Mouse (Mus musculus) left cerebral cortex, postnatal 14 days (tissue): Measurements from ENCODE around the gene Cd72. TPM values are rescaled to one million over a fixed set of nuclear protein-coding genes. Genes with fewer than 3 reads are reported as not detected.
A peak's percentile ranks its signal among the peaks of the same experiment; 100 is the strongest.

Experiments used
- DNase-seq, 2 experiments: peaks; one replicate each; pipeline ENCODE4 v3.0.0; 2021 to 2022; ENCODE audit warnings: low spot score in 2 of 2, mixed read lengths in 1 of 2
- intact Hi-C: fragments of 180-260 bp; cut with DNase I; formaldehyde crosslinking; loops from one replicate; pipeline ENCODE4 v1.15.1; 2025
- total RNA-seq, 2 experiments: library from RNA; stranded (reverse); gene quantifications; 2 replicates each; pipeline ENCODE4 v1.2.3; 2021

The Cd72 gene
- total RNA-seq, 2 experiments from 2014 or later = 0.36 TPM; not detected in 1

DNA sequence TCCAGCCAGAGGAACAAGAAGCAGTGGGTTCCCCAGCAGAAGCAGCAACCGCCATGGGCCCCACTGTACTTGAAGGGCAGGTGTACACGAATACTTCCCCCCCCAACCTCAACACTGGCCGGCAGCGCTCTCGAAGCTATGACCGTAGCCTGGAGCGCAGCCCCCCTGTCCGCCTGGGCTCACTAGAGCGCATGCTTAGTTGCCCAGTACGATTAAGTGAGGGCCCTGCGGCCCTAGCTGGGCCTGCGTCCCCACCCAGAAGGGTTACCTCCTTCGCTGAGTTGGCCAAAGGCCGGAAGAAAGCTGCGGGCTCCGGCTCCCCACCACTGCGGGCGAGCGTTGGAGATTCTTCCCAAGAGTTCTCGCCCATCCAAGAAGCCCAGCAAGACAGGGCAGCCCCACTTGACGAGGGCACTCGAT, 38.3 kb downstream of the Cd72 start:
- intact Hi-C loops = no loop called here
- DNase-seq = no peak

DNA sequence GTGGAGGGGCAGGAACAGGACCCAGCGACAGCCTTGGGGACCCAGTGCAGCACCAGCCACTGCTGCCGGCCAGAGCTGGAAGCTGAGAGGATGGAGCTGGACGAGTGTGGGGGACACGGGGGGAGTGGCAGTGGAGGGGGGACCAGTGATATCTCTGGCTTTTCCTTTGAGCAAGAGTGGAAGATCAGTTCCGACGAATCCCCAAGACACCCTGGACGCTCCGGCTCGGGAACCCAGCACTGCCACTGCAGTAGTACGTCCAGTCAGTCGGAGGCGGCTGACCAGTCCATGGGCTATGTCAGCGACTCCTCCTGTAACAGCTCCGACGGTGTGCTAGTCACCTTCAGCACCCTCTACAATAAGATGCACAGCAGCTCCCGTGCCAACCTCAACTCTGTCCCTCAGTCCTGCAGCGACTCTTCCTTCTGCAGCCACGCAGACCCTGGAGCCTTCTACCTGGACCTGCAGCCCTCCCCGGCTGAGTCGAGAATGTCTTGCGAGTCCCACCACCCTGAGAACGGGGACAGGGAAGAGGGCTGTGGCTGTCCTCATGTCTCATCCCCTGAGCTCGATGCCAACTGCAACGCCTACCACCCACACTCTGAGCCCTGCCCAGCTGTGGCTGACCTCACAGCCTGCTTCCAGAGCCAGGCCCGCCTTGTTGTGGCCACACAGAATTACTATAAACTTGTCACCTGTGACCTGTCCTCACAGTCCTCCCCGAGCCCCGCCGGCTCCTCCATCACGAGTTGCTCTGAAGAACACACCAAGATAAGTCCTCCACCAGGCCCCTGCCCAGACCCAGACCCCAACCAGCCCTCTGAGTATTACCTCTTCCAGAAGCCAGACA, 39.0 kb downstream of the Cd72 start:
- no peak for DNase-seq
- intact Hi-C loops = no loop called here

DNA sequence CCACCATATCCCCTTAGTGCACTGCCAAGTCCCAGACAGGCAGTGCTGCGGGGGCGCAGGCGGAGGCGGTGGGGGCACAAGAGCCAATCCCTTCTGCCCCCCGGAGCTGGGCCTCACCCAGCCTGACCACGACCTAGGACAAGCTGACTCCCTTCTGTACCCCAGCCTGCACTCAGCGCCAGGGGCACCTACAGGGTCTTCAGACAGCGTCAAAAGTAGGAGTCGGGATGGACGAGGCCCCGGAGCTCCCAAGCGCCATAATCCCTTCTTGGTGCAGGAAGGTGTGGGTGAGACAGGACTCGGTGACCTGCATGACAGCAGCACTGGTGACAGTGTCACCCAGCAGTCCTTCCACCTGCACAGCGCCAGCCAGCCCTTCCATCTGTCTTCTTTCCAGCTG, 39.7 kb downstream of the Cd72 start:
- intact Hi-C loops = no loop called here

DNA sequence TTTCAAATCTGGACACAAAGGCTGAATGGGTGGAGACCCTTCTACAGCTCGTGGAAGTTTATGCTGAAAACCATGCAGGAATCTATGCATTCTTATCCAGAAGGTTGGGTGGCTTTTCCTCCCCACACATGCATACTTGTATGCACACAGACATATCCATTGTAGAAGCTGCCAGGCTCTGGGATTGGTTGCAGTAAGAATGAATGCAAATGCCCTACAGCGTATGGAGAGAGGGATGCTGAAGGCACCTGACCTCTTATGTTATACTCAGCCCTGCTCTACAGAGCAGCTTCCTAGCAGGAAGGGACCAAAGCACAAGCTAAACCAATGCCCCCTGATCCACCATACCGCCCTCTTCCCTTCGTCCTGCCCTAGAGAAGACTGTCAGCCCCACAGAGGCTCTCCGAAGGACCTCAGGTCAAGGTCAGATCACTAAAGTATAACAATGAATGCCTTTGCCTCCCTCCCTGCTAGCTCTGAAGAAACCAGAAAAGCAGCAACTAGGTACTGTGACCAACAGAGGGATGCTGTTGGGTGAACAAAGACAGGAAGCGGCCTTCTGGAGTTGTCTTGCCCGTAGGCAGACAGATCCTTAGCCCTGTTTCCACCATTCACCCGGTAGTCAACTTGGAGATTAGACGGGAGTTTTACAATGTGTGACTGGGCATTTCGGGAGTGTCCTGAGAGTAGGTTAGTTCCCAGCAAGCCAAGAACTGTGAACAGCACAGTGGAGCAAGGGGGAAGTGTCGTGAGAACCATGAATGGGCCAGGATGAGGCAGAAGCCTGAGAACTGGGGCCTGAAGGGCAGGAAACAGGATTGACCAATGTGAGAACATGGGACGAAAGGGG, 47.1 kb downstream of the Cd72 start:
- peak in 1 of 2 experiments; percentile 43 for DNase-seq
- intact Hi-C loops = no loop called here

More for the DNA sequence above, 39.7 kb downstream of the Cd72 start:
- no peak for DNase-seq

DNA sequence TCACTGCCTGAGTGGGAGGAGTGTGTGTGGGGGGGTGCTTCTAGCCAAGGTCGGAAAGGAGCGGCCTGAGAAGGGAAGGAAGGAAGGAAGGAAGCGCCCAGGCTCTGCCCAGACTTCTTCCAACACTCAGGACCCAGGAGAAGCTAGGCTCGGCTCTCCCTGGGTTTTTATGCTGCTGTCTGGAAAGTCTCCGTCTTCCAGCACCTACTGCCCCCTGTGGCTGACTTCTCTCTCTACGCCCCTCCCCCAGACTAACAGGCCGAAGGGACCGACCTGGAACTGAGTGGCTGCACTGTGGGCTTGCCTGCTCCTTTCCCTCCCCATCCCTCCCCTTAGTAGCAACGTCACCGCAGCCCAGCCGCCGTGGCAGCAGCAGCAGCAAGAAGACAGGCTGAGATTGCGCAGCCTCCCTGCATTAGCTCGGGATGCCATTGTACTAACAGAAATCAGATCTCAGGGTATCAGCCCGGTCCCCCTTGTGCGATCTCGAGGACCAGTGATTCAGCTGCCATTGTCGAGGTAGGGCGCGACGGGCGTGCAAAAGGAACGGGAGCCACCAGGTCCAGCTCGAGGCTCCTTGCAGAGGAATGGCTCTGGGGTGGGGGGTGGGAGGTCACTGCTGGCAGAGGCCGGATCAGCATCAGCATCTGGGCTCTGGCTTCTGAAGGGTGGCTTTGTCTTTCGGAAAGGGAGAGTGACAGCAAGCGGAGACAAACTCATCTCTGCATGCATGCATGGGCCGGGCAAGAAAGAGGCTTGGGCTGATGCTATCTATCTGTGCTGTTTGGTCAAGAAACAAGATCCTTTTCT, 48.1 kb downstream of the Cd72 start:
- peak; percentile 77 to 81 for DNase-seq
- intact Hi-C loops = no loop called here

DNA sequence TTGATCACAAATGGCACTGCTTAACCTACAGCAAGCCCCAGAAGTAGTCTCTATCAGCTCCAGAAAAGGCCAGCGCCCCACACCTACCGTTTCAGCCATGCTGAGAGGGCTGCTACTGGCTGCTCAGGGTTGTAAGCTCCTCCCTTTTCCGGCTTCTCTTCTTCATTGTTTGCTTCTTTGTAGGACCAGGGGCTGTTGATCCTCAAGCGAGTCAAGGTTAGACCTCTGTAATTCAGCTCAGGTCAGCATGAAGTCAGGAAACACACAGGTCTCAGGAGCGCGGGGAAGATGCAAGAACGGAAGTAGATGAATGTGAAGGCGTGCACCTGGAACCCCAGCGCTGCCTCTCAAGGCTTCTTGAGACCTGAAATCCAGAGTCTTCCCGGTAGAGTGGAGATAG, 49.7 kb downstream of the Cd72 start:
- DNase-seq = no peak
- intact Hi-C loops = no loop called here

DNA sequence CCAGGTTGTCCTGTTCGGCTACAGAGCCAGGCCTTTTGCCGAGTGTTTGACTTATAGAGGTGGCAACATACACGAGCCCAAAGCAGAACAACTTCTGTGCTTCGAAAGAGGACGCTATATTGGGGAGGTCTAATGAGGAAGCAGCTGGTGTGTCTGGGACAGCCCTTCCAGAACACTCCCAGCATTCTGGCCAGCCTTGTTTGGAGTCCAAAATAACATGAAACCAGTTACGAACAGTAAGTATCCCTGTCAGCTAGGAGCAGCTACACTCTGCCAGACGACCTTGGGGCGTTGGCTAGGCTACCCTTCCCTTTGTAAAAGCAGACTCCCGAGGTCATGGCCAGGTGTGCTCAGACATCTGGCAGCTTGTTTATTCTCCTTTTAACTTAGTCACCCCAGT, 52.2 kb downstream of the Cd72 start:
- intact Hi-C loops = no loop called here
- no peak for DNase-seq

DNA sequence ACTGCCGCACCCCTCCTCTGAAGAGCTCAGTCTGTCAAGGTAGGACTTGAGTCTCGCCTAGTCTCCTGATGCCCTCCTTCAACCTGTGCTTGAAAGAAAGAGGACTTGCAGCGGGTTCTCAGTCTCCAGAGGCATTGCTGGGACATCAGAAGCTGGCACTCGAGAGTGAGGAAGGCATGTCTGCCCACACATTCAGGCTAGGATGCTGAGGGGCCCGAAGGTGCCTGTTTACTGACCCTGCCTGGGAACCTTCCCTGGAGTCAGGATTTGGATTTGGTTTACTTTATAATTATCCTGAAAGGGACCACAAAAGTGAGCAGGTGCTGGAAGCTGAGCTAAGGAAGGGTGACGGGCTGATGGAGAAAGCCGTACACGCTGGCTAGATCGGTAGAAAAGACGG, 52.9 kb downstream of the Cd72 start:
- no peak for DNase-seq

DNA sequence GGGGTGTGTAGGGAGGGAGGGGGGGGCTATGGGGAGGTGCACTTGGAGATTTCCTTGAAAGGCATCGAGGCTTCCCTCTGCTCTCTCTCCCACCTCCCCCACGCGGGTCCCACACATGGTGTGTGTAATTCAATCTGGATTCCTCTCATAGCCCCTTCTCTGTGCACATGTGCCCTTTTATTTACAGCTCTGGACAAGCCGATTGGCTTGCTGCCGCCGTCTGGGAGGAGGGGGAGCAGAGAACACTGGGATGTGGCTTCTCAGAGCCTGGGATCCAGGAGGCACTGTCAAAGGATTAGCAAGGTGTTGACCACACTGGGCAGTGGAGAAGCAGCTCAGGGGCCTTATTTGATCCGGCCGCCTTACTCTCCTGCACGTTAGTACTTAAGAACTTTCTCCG, 53.5 kb downstream of the Cd72 start:
- no peak for DNase-seq
- intact Hi-C loops = no loop called here

More for the DNA sequence above, 52.9 kb downstream of the Cd72 start:
- intact Hi-C loops = no loop called here

DNA sequence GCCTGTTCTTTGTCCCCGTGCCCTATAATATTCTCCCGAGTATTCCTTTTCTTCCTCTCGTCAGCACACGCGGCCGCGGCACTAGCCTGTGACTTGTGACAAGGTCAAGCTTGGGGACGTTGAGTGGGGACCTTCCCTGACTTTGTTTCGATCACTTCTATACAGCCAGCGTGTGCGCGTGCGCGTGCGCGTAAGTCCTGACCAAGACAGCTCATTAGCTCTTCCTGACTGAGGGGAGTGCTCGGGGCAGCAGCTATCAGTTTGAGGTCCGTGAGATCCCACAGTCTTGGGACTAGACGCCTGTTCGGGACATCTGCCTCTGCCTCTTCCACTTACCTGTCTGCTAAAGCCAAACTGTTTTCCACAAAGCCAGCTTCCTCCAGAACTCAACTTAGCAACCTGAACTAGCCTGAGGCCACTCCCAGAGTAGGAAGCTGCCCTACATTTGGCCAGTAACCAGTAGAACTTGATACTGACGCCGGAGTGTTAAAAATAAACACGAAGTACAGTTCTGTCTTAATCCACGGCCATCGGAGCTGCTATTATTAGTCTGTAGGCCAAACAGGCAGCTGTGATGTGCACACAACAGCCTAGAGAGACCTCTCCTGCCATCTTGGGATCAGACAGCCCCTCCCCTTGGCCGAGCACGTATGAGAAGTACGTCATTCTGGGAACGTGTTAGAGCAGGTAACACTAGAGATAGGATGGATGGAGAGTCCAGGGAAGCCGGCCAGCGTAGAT, 54.9 kb downstream of the Cd72 start:
- no peak for DNase-seq
- intact Hi-C loops = no loop called here

DNA sequence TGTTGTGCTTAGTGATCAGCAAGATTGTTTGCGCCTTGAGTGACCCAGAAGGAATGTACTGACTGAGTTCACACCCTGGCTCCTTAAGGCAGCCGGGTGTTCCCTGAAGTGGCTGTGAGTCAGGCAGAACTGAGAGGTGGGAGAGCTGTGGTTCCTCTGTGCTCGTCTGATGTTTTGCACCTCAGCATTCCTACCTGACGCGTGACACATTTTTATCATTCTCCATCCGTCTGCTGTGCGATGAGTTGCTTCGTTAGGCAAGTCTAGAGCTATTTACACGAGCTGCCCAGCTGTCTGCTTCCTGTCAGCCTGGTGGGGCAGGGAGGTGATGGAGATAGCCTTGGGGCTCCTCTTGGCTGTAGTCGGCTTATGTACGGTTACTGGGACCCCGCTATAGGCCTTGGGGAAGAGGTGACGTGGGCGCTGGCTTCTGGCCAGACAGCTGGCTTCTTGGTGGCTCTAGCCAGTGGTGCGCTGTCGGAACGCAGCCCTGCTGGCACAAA, 55.5 kb downstream of the Cd72 start:
- intact Hi-C loops = no loop called here
- peak; percentile 61 for DNase-seq

DNA sequence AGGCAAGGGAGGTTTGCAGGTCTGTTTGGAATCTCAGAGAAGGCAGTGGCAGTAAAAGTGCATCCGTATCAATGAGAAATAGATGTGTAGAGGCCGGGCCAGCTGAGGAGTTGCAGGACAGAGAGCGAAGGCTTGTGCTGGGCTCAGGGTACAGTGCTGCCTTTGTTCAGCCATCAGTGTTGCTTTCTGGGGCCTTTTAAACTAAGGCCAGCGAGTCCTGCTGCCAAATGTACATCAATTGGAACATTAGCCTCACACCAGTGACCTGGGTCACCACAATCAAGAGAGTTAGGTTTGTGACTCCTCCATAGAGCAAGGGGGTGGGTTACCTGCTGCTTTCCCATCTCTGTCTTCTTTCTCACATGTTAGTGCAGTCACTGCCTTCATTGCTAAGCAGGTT, 56.4 kb downstream of the Cd72 start:
- no peak for DNase-seq
- intact Hi-C loops = no loop called here

Other genes starting within 250 kb of the Cd72 start
- under 1 TPM; 0.22 to 0.53 TPM for gene Atp8b5, start 187.5 kb downstream of the Cd72 start, total RNA-seq
- gene Rusc2, start 72.6 kb downstream of the Cd72 start, total RNA-seq = 100 to 1,000 TPM; 128 to 142 TPM
- gene Fam166b, start 25.5 kb downstream of the Cd72 start, total RNA-seq = under 1 TPM; 0.33 to 0.74 TPM
- 10 to 100 TPM; 63.7 to 69.4 TPM for gene Tesk1, start 12.7 kb downstream of the Cd72 start, total RNA-seq
- gene Sit1, start 29.1 kb upstream of the Cd72 start, total RNA-seq = not detected
- gene Ccdc107, start 38.3 kb upstream of the Cd72 start, total RNA-seq = 10 to 100 TPM; 23.0 to 29.0 TPM
- 1 to 10 TPM; 1.4 to 2.1 TPM for gene Arhgef39, start 45.1 kb upstream of the Cd72 start, total RNA-seq
- gene Car9, start 52.3 kb upstream of the Cd72 start, total RNA-seq = under 1 TPM; 0.27 to 0.44 TPM
- 1 to 10 TPM; 6.0 to 7.6 TPM for gene Tpm2, start 69.1 kb upstream of the Cd72 start, total RNA-seq
- 10 to 100 TPM; 68.9 to 69.2 TPM for gene Creb3, start 107.7 kb upstream of the Cd72 start, total RNA-seq
- gene Tln1, start 108.1 kb upstream of the Cd72 start, total RNA-seq = 10 to 100 TPM; 53.6 to 60.4 TPM
- gene Rgp1, start 124.1 kb upstream of the Cd72 start, total RNA-seq = 10 to 100 TPM; 47.7 to 56.3 TPM
- gene Gba2, start 124.2 kb upstream of the Cd72 start, total RNA-seq = 10 to 100 TPM; 67.8 to 71.5 TPM
- gene Msmp, start 129.9 kb upstream of the Cd72 start, total RNA-seq = not detected
- gene Npr2, start 177.3 kb upstream of the Cd72 start, total RNA-seq = 10 to 100 TPM; 38.5 to 43.3 TPM
- gene Spag8, start 199.0 kb upstream of the Cd72 start, total RNA-seq = under 1 TPM; 0.68 to 0.75 TPM
- 10 to 100 TPM; 32.7 to 36.7 TPM for gene Hint2, start 201.8 kb upstream of the Cd72 start, total RNA-seq
- gene Tmem8b, start 214.3 kb upstream of the Cd72 start, total RNA-seq = 10 to 100 TPM; 66.6 to 75.5 TPM
- gene Fam221b, start 214.5 kb upstream of the Cd72 start, total RNA-seq = 1 to 10 TPM; 1.3 to 1.8 TPM
- gene Olfr70, start 246.2 kb upstream of the Cd72 start, total RNA-seq = not detected